Mouse (Mus musculus): ENCODE data around the gene Rabac1. TPM values are rescaled to one million over a fixed set of nuclear protein-coding genes. Genes with fewer than 3 reads are reported as not detected.

Rabac1 gene
- polyA plus RNA-seq, 1 experiment from 2014 or later, result 101 TPM

GRCm38 (mm10) chr7:24954450-24954849 lies 18.1 kb downstream of the Rabac1 start:
- peaks cover 80% of the 10 kb centered on the region for H3K27me3 ChIP-seq (replicated peaks; ENCODE audit: control insufficient read depth, insufficient read depth, low read length)
- no peak overlapping the region for H3K9ac ChIP-seq (ENCODE audit: low read depth, low read length)
- peaks cover 3% of the 10 kb centered on the region; the same call in 1 of the 2 replicates for H3K4me1 ChIP-seq (replicated peaks; ENCODE audit: control insufficient read depth, insufficient read depth, low read length)
- ATAC-seq (replicated peaks; ENCODE audit: low FRiP score) (no peak), DNase-seq (ENCODE audit: low spot score) (no peak)
- H3K4me3 ChIP-seq (ENCODE audit: low read depth, low read length), result peak overlapping the region; percentile 42
- no peaks in the 10 kb centered on the region for H3K9me3 ChIP-seq (ENCODE audit: control insufficient read depth, low read length)
- no peak overlapping the region for H3K27ac ChIP-seq (ENCODE audit: low read depth, low read length)
- peak overlapping the region; percentile 61 for H3K4me2 ChIP-seq
- 2% methylated on average over 27 of the region's 30 CpGs for WGBS
- no peaks in the 10 kb centered on the region for H3K36me3 ChIP-seq (ENCODE audit: control insufficient read depth, insufficient read depth, low read length)

GRCm38 (mm10) chr7:24953966-24954365 lies 18.6 kb downstream of the Rabac1 start:
- Histone ChIP-seq H3K27me3 (replicated peaks; ENCODE audit: control insufficient read depth, insufficient read depth, low read length) (peaks cover 85% of the 10 kb centered on the region), H3K36me3 (ENCODE audit: control insufficient read depth, insufficient read depth, low read length) (no peaks in the 10 kb centered on the region), H3K27ac (ENCODE audit: low read depth, low read length) (no peak overlapping the region), H3K9ac (ENCODE audit: low read depth, low read length) (no peak overlapping the region), H3K9me3 (ENCODE audit: control insufficient read depth, low read length) (no peaks in the 10 kb centered on the region), H3K4me3 (ENCODE audit: low read depth, low read length) (peak overlapping the region; percentile 42), H3K4me2 (peak overlapping the region; percentile 61), H3K4me1 (replicated peaks; ENCODE audit: control insufficient read depth, insufficient read depth, low read length) (peaks cover 3% of the 10 kb centered on the region; the same call in 1 of the 2 replicates)
- no peak for ATAC-seq (replicated peaks; ENCODE audit: low FRiP score)
- WGBS, result 6% methylated on average over 24 of the region's 24 CpGs
- DNase-seq (ENCODE audit: low spot score), result no peak

- Histone ChIP-seq H3K9ac (ENCODE audit: low read depth, low read length) (no peak overlapping the region), H3K27me3 (replicated peaks; ENCODE audit: control insufficient read depth, insufficient read depth, low read length) (peaks cover 100% of the 10 kb centered on the region), H3K4me2 (no peak overlapping the region), H3K9me3 (ENCODE audit: control insufficient read depth, low read length) (no peaks in the 10 kb centered on the region), H3K4me3 (ENCODE audit: low read depth, low read length) (no peak overlapping the region), H3K36me3 (ENCODE audit: control insufficient read depth, insufficient read depth, low read length) (no peaks in the 10 kb centered on the region), H3K4me1 (replicated peaks; ENCODE audit: control insufficient read depth, insufficient read depth, low read length) (peaks cover 3% of the 10 kb centered on the region; the same call in 1 of the 2 replicates), H3K27ac (ENCODE audit: low read depth, low read length) (no peak overlapping the region)
- DNase-seq (ENCODE audit: low spot score) (peak; percentile 78), ATAC-seq (replicated peaks; ENCODE audit: low FRiP score) (peak; percentile 58; the same call in 1 of the 2 replicates)
- WGBS, result 1% methylated on average over 8 of the region's 8 CpGs
These were observed 22.5 kb downstream of the Rabac1 start for GRCm38 (mm10) chr7:24949958-24950623.

GRCm38 (mm10) chr7:24948774-24949173 lies 23.8 kb downstream of the Rabac1 start:
- 6% methylated on average over 29 of the region's 29 CpGs for WGBS
- H3K27ac ChIP-seq (ENCODE audit: low read depth, low read length), result no peak overlapping the region
- DNase-seq (ENCODE audit: low spot score) (no peak), ATAC-seq (replicated peaks; ENCODE audit: low FRiP score) (no peak)
- H3K36me3 ChIP-seq (ENCODE audit: control insufficient read depth, insufficient read depth, low read length), result no peaks in the 10 kb centered on the region
- H3K4me1 ChIP-seq (replicated peaks; ENCODE audit: control insufficient read depth, insufficient read depth, low read length), result no peaks in the 10 kb centered on the region
- no peak overlapping the region for H3K4me2 ChIP-seq
- H3K9me3 ChIP-seq (ENCODE audit: control insufficient read depth, low read length), result no peaks in the 10 kb centered on the region
- peaks cover 100% of the 10 kb centered on the region for H3K27me3 ChIP-seq (replicated peaks; ENCODE audit: control insufficient read depth, insufficient read depth, low read length)
- no peak overlapping the region for H3K4me3 ChIP-seq (ENCODE audit: low read depth, low read length)
- no peak overlapping the region for H3K9ac ChIP-seq (ENCODE audit: low read depth, low read length)

GRCm38 (mm10) chr7:24947316-24948048 lies 25.1 kb downstream of the Rabac1 start:
- H3K27ac ChIP-seq (ENCODE audit: low read depth, low read length), result no peak overlapping the region
- DNase-seq (ENCODE audit: low spot score) (no peak), ATAC-seq (replicated peaks; ENCODE audit: low FRiP score) (no peak)
- 10% methylated on average over 7 of the region's 7 CpGs for WGBS
- no peaks in the 10 kb centered on the region for H3K4me1 ChIP-seq (replicated peaks; ENCODE audit: control insufficient read depth, insufficient read depth, low read length)
- no peaks in the 10 kb centered on the region for H3K36me3 ChIP-seq (ENCODE audit: control insufficient read depth, insufficient read depth, low read length)
- H3K4me3 ChIP-seq (ENCODE audit: low read depth, low read length), result no peak overlapping the region
- H3K9ac ChIP-seq (ENCODE audit: low read depth, low read length), result no peak overlapping the region
- H3K9me3 ChIP-seq (ENCODE audit: control insufficient read depth, low read length), result no peaks in the 10 kb centered on the region
- no peak overlapping the region for H3K4me2 ChIP-seq
- H3K27me3 ChIP-seq (replicated peaks; ENCODE audit: control insufficient read depth, insufficient read depth, low read length), result peaks cover 100% of the 10 kb centered on the region

GRCm38 (mm10) chr7:24944257-24944950 lies 28.1 kb downstream of the Rabac1 start, which contains the start of gene Gm4881:
Gm4881 (minus strand) TSS chr7:24944494.
- Histone ChIP-seq H3K9ac (ENCODE audit: low read depth, low read length) (no peak within 1 kb of the TSS), H3K27me3 (replicated peaks; ENCODE audit: control insufficient read depth, insufficient read depth, low read length) (peaks cover 98% of the 10 kb centered on the region), H3K4me2 (peak within 1 kb of the TSS; percentile 58), H3K4me1 (replicated peaks; ENCODE audit: control insufficient read depth, insufficient read depth, low read length) (no peaks in the 10 kb centered on the region), H3K36me3 (ENCODE audit: control insufficient read depth, insufficient read depth, low read length) (no peaks in the 10 kb centered on the region), H3K27ac (ENCODE audit: low read depth, low read length) (no peak within 1 kb of the TSS), H3K4me3 (ENCODE audit: low read depth, low read length) (peak within 1 kb of the TSS; percentile 34), H3K9me3 (ENCODE audit: control insufficient read depth, low read length) (no peaks in the 10 kb centered on the region)
- ATAC-seq (replicated peaks; ENCODE audit: low FRiP score) (no peak), DNase-seq (ENCODE audit: low spot score) (no peak)
- WGBS, result 1% methylated on average over 71 of the region's 72 CpGs

- no peak overlapping the region for H3K27ac ChIP-seq (ENCODE audit: low read depth, low read length)
- WGBS, result 5% methylated on average over 6 of the region's 6 CpGs
- H3K9me3 ChIP-seq (ENCODE audit: control insufficient read depth, low read length), result no peaks in the 10 kb centered on the region
- ATAC-seq (replicated peaks; ENCODE audit: low FRiP score) (no peak), DNase-seq (ENCODE audit: low spot score) (no peak)
- no peak overlapping the region for H3K4me2 ChIP-seq
- no peaks in the 10 kb centered on the region for H3K4me1 ChIP-seq (replicated peaks; ENCODE audit: control insufficient read depth, insufficient read depth, low read length)
- H3K27me3 ChIP-seq (replicated peaks; ENCODE audit: control insufficient read depth, insufficient read depth, low read length), result peaks cover 95% of the 10 kb centered on the region
- no peak overlapping the region for H3K4me3 ChIP-seq (ENCODE audit: low read depth, low read length)
- H3K36me3 ChIP-seq (ENCODE audit: control insufficient read depth, insufficient read depth, low read length), result no peaks in the 10 kb centered on the region
- H3K9ac ChIP-seq (ENCODE audit: low read depth, low read length), result no peak overlapping the region
These were observed 28.9 kb downstream of the Rabac1 start for GRCm38 (mm10) chr7:24943641-24944040.

- H3K27me3 ChIP-seq (replicated peaks; ENCODE audit: control insufficient read depth, insufficient read depth, low read length), result peaks cover 84% of the 10 kb centered on the region
- H3K36me3 ChIP-seq (ENCODE audit: control insufficient read depth, insufficient read depth, low read length), result no peaks in the 10 kb centered on the region; the same call in 1 of the 2 replicates
- no peak for ATAC-seq (replicated peaks; ENCODE audit: low FRiP score)
- H3K9ac ChIP-seq (ENCODE audit: low read depth, low read length), result no peak overlapping the region
- H3K27ac ChIP-seq (ENCODE audit: low read depth, low read length), result no peak overlapping the region
- H3K4me3 ChIP-seq (ENCODE audit: low read depth, low read length), result no peak overlapping the region
- no peaks in the 10 kb centered on the region for H3K9me3 ChIP-seq (ENCODE audit: control insufficient read depth, low read length)
- no peak for DNase-seq (ENCODE audit: low spot score)
- 0 out of 2 replicates have a peak, but pooled peaks cover 2% of the 10 kb centered on the region for H3K4me1 ChIP-seq (replicated peaks; ENCODE audit: control insufficient read depth, insufficient read depth, low read length)
- no peak overlapping the region for H3K4me2 ChIP-seq
- WGBS, result 4% methylated on average over 15 of the region's 15 CpGs
These were observed 40.9 kb downstream of the Rabac1 start for GRCm38 (mm10) chr7:24931651-24932050.
